Comparison of ENCODE assay signal across 16 mouse cellular contexts in genomic region chr12:82401440-82401839, GRCm38 (mm10).
DNase-seq lines count a peak whose midpoint lies in the region; ATAC-seq and TF ChIP-seq lines count a peak whose summit lies in the region.
"Had no signal": no experiment of that assay in that cellular context is flagged by ENCODE, and none has a peak within 500 bp of the region (broad histone marks: within the 10 kb centered on the region; RNA-seq: fewer than 3 reads in every experiment).

No protein-coding gene starts in this region.

- no peak for DNase-seq in layer of hippocampus, adult 2 months (ENCODE audit: low spot score in 2 of 2)
- no peak for DNase-seq in layer of hippocampus, postnatal 25 days (ENCODE audit: extremely low spot score in 1 of 2, low spot score in 1 of 2)
- DNase-seq in 416B (ENCODE audit: low read depth) = peak; percentile 58
- DNase-seq in heart, adult 11 months = no peak
- DNase-seq in kidney, adult 9 months = no peak
- DNase-seq: adrenal gland, postnatal 36 days; cerebellum, adult 2 months; gastrocnemius, postnatal 25 days; right cerebral cortex, adult 18-20 months; thymus, postnatal 36 days had no signal

- H3K4me1 ChIP-seq in olfactory bulb, adult 2 months (ENCODE audit: control insufficient read depth, insufficient read depth, low read length) = peaks cover 51% of the 10 kb centered on the region

- peak overlapping the region; percentile 78 for H3K27ac ChIP-seq in layer of hippocampus, adult 2 months
- peak overlapping the region; percentile 99 for H3K27ac ChIP-seq in olfactory bulb, adult 2 months (ENCODE audit: insufficient read depth, low read depth, low read length)
- H3K27ac ChIP-seq: embryonic facial prominence, embryonic 13.5 days; midbrain, embryonic 15.5 days had no signal

- no peak overlapping the region for H3K4me3 ChIP-seq in layer of hippocampus, adult 2 months
- no peak overlapping the region for H3K4me3 ChIP-seq in olfactory bulb, adult 2 months (ENCODE audit: insufficient read depth, low read depth, low read length)
- H3K4me3 ChIP-seq: embryonic facial prominence, embryonic 13.5 days; forebrain, embryonic 15.5 days; megakaryocyte, embryonic 14.5 days; midbrain, embryonic 15.5 days had no signal

- WGBS in olfactory bulb, adult 2 months = 32% methylated on average over 4 of the region's 4 CpGs

- no peak for TF ChIP-seq CTCF in layer of hippocampus, adult 2 months (conservative IDR thresholded peaks at IDR 0.05)
- no peak for TF ChIP-seq CTCF in olfactory bulb, adult 2 months (IDR thresholded peaks at IDR 0.05; ENCODE audit: insufficient read depth, low read depth, low read length)

- TF ChIP-seq POLR2A in olfactory bulb, adult 2 months (IDR thresholded peaks at IDR 0.05; ENCODE audit: insufficient read depth, low read depth, low read length) = no peak

- peak; percentile 93 for ATAC-seq in granulocyte monocyte progenitor cell, adult 5-6 weeks (replicated peaks; ENCODE audit: poor library complexity, severe bottlenecking)
- ATAC-seq: midbrain, embryonic 15.5 days had no signal
